Mouse (Mus musculus): Measurements from ENCODE around the gene Olfr1100. TPM values are rescaled to one million over a fixed set of nuclear protein-coding genes. Genes with fewer than 3 reads are reported as not detected.

The Olfr1100 gene
- total RNA-seq (2015; ENCODE audit: low replicate concordance) (not detected in 2 replicates), total RNA-seq (2017; ENCODE audit: low replicate concordance) (not detected in 2 replicates)

DNA sequence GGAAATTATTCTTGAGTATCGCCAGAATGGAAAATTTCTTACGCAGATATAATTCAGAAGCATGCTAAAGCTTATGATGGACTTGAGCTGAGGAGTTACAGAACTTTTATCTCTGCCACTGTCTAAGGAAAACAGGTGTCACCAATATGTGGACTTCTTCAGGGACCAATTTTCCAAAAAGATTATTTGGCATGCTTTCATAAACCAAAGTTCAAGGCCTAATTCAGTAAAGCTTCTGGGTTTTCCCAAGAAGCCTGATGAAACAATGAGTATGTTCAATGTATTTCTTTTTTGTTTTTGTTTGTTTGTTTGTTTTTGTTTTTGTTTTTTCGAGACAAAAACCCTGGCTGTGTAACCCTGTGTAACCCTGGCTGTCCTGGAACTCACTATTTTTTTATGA is at the start of gene Olfr1100:
Olfr1100 (minus strand) TSS at position 101 of the 400 bp plus-strand sequence.
- ATAC-seq (replicated peaks; ENCODE audit: low FRiP score, poor library complexity, severe bottlenecking): no peak

DNA sequence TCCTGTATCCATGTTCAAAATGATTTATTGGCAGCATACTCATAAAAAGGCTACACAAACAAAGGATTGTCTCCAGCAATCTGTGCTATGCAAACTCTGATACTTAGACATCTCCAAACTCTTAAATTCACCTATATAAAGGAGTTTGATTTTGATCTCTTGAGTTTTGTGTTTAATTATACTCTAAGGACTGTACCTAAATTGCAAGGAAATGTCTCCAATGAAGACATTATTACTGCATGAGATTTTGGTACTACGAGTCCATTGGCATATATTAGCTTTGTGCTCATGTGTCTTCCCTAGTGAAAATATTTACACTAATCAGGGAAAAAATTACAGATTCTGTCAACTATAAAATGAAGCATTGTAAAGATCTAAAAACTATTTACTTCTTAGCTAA is 47.2 kb upstream of the Olfr1100 start, which contains the start of gene Olfr1104:
Olfr1104 (minus strand) TSS at position 101 of the 400 bp plus-strand sequence.
- ATAC-seq (replicated peaks; ENCODE audit: low FRiP score, poor library complexity, severe bottlenecking): no peak

DNA sequence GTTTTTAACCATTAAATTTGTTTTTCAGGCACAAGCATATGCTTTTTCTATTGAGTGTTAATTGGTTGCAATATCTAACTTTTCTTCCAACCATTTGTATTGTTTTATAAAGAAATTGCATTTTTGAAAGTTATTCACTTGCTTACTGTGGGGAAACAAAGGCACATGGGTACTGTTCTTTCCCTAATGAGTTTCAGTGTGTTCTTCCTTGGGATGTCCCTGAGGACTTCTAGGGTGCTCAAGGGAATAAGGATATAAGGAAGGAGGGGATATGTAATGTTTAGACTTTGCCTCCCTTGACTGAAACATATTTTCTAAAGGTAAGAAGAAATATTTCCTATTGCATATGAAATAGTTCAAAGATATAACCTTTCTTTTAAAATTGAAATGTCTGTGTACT is 18.3 kb upstream of the Olfr1100 start, which contains the start of gene Olfr1102:
Olfr1102 (plus strand) TSS at position 301 of the 400 bp plus-strand sequence.
- ATAC-seq (replicated peaks; ENCODE audit: low FRiP score, poor library complexity, severe bottlenecking): no peak

DNA sequence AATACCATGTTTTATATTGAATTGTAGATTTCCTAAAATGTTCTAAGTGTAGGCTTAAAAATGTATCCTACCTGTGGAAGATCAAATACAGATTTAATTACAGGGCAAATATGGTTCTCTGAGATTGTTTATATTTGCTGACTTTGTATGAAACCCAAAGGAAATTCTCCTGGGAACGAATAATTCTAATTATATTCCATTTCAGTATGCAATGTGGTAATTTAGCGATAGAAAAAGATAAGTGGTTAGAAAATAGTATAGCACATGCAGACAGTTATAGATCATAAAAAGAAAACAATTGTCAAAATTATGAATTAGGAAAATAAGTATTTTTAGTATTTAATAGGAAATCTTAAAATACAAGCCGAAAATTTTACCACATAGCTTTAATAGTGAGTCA is 11.4 kb upstream of the Olfr1100 start, which contains the start of gene Olfr1101:
Olfr1101 (minus strand) TSS at position 101 of the 400 bp plus-strand sequence.
- no peak for ATAC-seq (replicated peaks; ENCODE audit: low FRiP score, poor library complexity, severe bottlenecking)

DNA sequence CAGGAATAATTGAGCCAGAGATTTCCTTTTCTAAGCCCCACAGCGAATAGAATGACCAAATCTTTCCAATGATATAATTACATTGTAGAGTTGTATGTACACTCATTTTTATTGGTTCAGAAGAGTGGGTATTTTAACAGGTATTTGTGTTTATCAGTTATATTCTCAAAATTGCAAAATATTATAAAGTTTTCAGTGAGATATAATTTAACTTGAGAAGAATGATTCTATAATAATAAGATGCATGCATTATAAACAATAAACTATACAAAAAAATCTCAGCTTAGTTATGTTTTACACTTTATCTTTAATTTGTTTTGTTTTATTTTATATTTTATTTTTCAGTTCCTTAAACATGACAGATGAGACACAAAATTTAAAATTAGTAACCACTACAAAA is 19.2 kb downstream of the Olfr1100 start, which contains the start of gene Olfr1099:
Olfr1099 (minus strand) TSS at position 101 of the 400 bp plus-strand sequence.
- ATAC-seq (replicated peaks; ENCODE audit: low FRiP score, poor library complexity, severe bottlenecking): no peak

DNA sequence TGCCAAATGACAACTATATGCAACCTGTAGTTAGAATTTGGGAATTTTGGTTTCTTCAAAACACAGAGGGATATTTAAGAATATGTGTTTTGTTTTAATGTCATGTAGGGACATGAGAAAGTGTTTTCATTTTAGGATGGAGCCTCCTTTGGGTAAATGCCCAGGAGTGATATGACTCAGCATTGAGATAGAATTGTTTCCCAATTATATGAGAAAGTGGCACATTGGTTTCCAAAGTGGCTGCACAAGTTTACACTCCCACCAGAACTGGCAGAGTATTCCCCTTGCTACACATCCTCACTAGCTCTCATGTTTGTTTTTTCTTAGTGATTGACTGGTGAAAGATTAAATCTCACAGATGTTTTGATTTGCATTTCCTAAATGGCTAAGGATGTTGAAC is 53.2 kb downstream of the Olfr1100 start:
- ATAC-seq (replicated peaks; ENCODE audit: low FRiP score, poor library complexity, severe bottlenecking): no peak

Other genes starting within 250 kb of the Olfr1100 start
- gene Olfr1089, start 246.3 kb downstream of the Olfr1100 start, total RNA-seq (2015; ENCODE audit: low replicate concordance): not detected in 2 replicates
- gene Olfr1089, start 246.3 kb downstream of the Olfr1100 start, total RNA-seq (2017; ENCODE audit: low replicate concordance): not detected in 2 replicates
- gene Olfr1090, start 221.0 kb downstream of the Olfr1100 start, total RNA-seq (2015; ENCODE audit: low replicate concordance): not detected in 2 replicates
- not detected in 2 replicates for gene Olfr1090, start 221.0 kb downstream of the Olfr1100 start, total RNA-seq (2017; ENCODE audit: low replicate concordance)
- gene Olfr1093, start 197.5 kb downstream of the Olfr1100 start, total RNA-seq (2015; ENCODE audit: low replicate concordance): not detected in 2 replicates
- not detected in 2 replicates for gene Olfr1093, start 197.5 kb downstream of the Olfr1100 start, total RNA-seq (2017; ENCODE audit: low replicate concordance)
- gene Olfr141, start 169.9 kb downstream of the Olfr1100 start, total RNA-seq (2015; ENCODE audit: low replicate concordance): not detected in 2 replicates
- not detected in 2 replicates for gene Olfr141, start 169.9 kb downstream of the Olfr1100 start, total RNA-seq (2017; ENCODE audit: low replicate concordance)
- not detected in 2 replicates for gene Olfr1094, start 155.3 kb downstream of the Olfr1100 start, total RNA-seq (2015; ENCODE audit: low replicate concordance)
- not detected in 2 replicates for gene Olfr1094, start 155.3 kb downstream of the Olfr1100 start, total RNA-seq (2017; ENCODE audit: low replicate concordance)
- gene Olfr1095, start 128.3 kb downstream of the Olfr1100 start, total RNA-seq (2015; ENCODE audit: low replicate concordance): not detected in 2 replicates
- gene Olfr1095, start 128.3 kb downstream of the Olfr1100 start, total RNA-seq (2017; ENCODE audit: low replicate concordance): not detected in 2 replicates
- gene Gm13723, start 105.2 kb downstream of the Olfr1100 start, total RNA-seq (2015; ENCODE audit: low replicate concordance): not detected in 2 replicates
- not detected in 2 replicates for gene Gm13723, start 105.2 kb downstream of the Olfr1100 start, total RNA-seq (2017; ENCODE audit: low replicate concordance)
- not detected in 2 replicates for gene Olfr1097, start 87.7 kb downstream of the Olfr1100 start, total RNA-seq (2015; ENCODE audit: low replicate concordance)
- not detected in 2 replicates for gene Olfr1097, start 87.7 kb downstream of the Olfr1100 start, total RNA-seq (2017; ENCODE audit: low replicate concordance)
- gene Olfr1098, start 55.4 kb downstream of the Olfr1100 start, total RNA-seq (2015; ENCODE audit: low replicate concordance): not detected in 2 replicates
- not detected in 2 replicates for gene Olfr1098, start 55.4 kb downstream of the Olfr1100 start, total RNA-seq (2017; ENCODE audit: low replicate concordance)
- not detected in 2 replicates for gene Olfr1099, start 19.3 kb downstream of the Olfr1100 start, total RNA-seq (2015; ENCODE audit: low replicate concordance)
- not detected in 2 replicates for gene Olfr1099, start 19.3 kb downstream of the Olfr1100 start, total RNA-seq (2017; ENCODE audit: low replicate concordance)
- not detected in 2 replicates for gene Olfr1101, start 11.3 kb upstream of the Olfr1100 start, total RNA-seq (2015; ENCODE audit: low replicate concordance)
- gene Olfr1101, start 11.3 kb upstream of the Olfr1100 start, total RNA-seq (2017; ENCODE audit: low replicate concordance): not detected in 2 replicates
- not detected in 2 replicates for gene Olfr1102, start 18.4 kb upstream of the Olfr1100 start, total RNA-seq (2015; ENCODE audit: low replicate concordance)
- gene Olfr1102, start 18.4 kb upstream of the Olfr1100 start, total RNA-seq (2017; ENCODE audit: low replicate concordance): not detected in 2 replicates
- gene Olfr1104, start 47.1 kb upstream of the Olfr1100 start, total RNA-seq (2015; ENCODE audit: low replicate concordance): not detected in 2 replicates
- not detected in 2 replicates for gene Olfr1104, start 47.1 kb upstream of the Olfr1100 start, total RNA-seq (2017; ENCODE audit: low replicate concordance)
- not detected in 2 replicates for gene Olfr1105, start 56.6 kb upstream of the Olfr1100 start, total RNA-seq (2015; ENCODE audit: low replicate concordance)
- gene Olfr1105, start 56.6 kb upstream of the Olfr1100 start, total RNA-seq (2017; ENCODE audit: low replicate concordance): not detected in 2 replicates
- gene Olfr1106, start 72.3 kb upstream of the Olfr1100 start, total RNA-seq (2015; ENCODE audit: low replicate concordance): not detected in 2 replicates
- gene Olfr1106, start 72.3 kb upstream of the Olfr1100 start, total RNA-seq (2017; ENCODE audit: low replicate concordance): 0.26 TPM in 1 of 2 replicates, not detected in the other
- gene Olfr1107, start 95.9 kb upstream of the Olfr1100 start, total RNA-seq (2015; ENCODE audit: low replicate concordance): not detected in 2 replicates
- not detected in 2 replicates for gene Olfr1107, start 95.9 kb upstream of the Olfr1100 start, total RNA-seq (2017; ENCODE audit: low replicate concordance)
- not detected in 2 replicates for gene Olfr1109, start 116.1 kb upstream of the Olfr1100 start, total RNA-seq (2015; ENCODE audit: low replicate concordance)
- gene Olfr1109, start 116.1 kb upstream of the Olfr1100 start, total RNA-seq (2017; ENCODE audit: low replicate concordance): not detected in 2 replicates
- not detected in 2 replicates for gene Olfr259, start 134.6 kb upstream of the Olfr1100 start, total RNA-seq (2015; ENCODE audit: low replicate concordance)
- gene Olfr259, start 134.6 kb upstream of the Olfr1100 start, total RNA-seq (2017; ENCODE audit: low replicate concordance): not detected in 2 replicates
- not detected in 2 replicates for gene Olfr1110, start 160.3 kb upstream of the Olfr1100 start, total RNA-seq (2015; ENCODE audit: low replicate concordance)
- 0.17 TPM in 1 of 2 replicates, not detected in the other for gene Olfr1110, start 160.3 kb upstream of the Olfr1100 start, total RNA-seq (2017; ENCODE audit: low replicate concordance)
- not detected in 2 replicates for gene Olfr1111, start 172.7 kb upstream of the Olfr1100 start, total RNA-seq (2015; ENCODE audit: low replicate concordance)
- not detected in 2 replicates for gene Olfr1111, start 172.7 kb upstream of the Olfr1100 start, total RNA-seq (2017; ENCODE audit: low replicate concordance)
- gene Olfr1112, start 207.8 kb upstream of the Olfr1100 start, total RNA-seq (2015; ENCODE audit: low replicate concordance): not detected in 2 replicates
- gene Olfr1112, start 207.8 kb upstream of the Olfr1100 start, total RNA-seq (2017; ENCODE audit: low replicate concordance): not detected in 2 replicates
- gene Olfr1113, start 229.0 kb upstream of the Olfr1100 start, total RNA-seq (2015; ENCODE audit: low replicate concordance): not detected in 2 replicates
- not detected in 2 replicates for gene Olfr1113, start 229.0 kb upstream of the Olfr1100 start, total RNA-seq (2017; ENCODE audit: low replicate concordance)